28 mouse cellular contexts compared by ENCODE assay signal in genomic region chr10:73931996-73932679, GRCm38 (mm10).
"Had no signal": no experiment of that assay in that cellular context is flagged by ENCODE, and none has a peak within 500 bp of the region (broad histone marks: within the 10 kb centered on the region; RNA-seq: fewer than 3 reads in every experiment).

No protein-coding gene starts in this region.

- H3K9me3 ChIP-seq: embryonic facial prominence, embryonic 10.5 days; embryonic facial prominence, embryonic 12.5 days; embryonic facial prominence, embryonic 13.5 days; embryonic facial prominence, embryonic 15.5 days; forebrain, embryonic 10.5 days; forebrain, embryonic 12.5 days; forebrain, embryonic 13.5 days; forebrain, embryonic 15.5 days had no signal

- H3K9ac ChIP-seq: embryonic facial prominence, embryonic 12.5 days; embryonic facial prominence, embryonic 13.5 days; embryonic facial prominence, embryonic 15.5 days; forebrain, embryonic 12.5 days; forebrain, embryonic 13.5 days; forebrain, embryonic 15.5 days; forebrain, postnatal 0 days had no signal

- H3K27ac ChIP-seq: embryonic facial prominence, embryonic 10.5 days; embryonic facial prominence, embryonic 12.5 days; embryonic facial prominence, embryonic 13.5 days; embryonic facial prominence, embryonic 15.5 days; forebrain, embryonic 10.5 days; forebrain, embryonic 12.5 days; forebrain, embryonic 13.5 days; forebrain, embryonic 15.5 days; gastrocnemius, adult 2 months had no signal

- H3K4me3 ChIP-seq: embryonic facial prominence, embryonic 10.5 days; embryonic facial prominence, embryonic 12.5 days; embryonic facial prominence, embryonic 13.5 days; embryonic facial prominence, embryonic 15.5 days; erythroblast, embryonic 14.5 days; forebrain, embryonic 10.5 days; forebrain, embryonic 12.5 days; forebrain, embryonic 13.5 days; forebrain, embryonic 15.5 days; gastrocnemius, adult 2 months had no signal

- H3K36me3 ChIP-seq: embryonic facial prominence, embryonic 10.5 days; embryonic facial prominence, embryonic 12.5 days; embryonic facial prominence, embryonic 13.5 days; embryonic facial prominence, embryonic 15.5 days; forebrain, embryonic 10.5 days; forebrain, embryonic 12.5 days; forebrain, embryonic 15.5 days had no signal

- DNase-seq: cerebellum, adult 18-20 months; cerebellum, adult 2 months; cerebellum, adult 8-10 months; cerebellum, adult 9-10 months; cerebellum, adult 9-11 months; cerebellum, postnatal 10 days; cerebellum, postnatal 14 days; cerebellum, postnatal 25 days; cerebellum, postnatal 36 days; embryo, embryonic 11 days; forebrain, postnatal 0 days; gastrocnemius, adult 2 months; gastrocnemius, postnatal 10 days; gastrocnemius, postnatal 14 days; gastrocnemius, postnatal 25 days; gastrocnemius, postnatal 36 days; heart, adult 11 months had no signal

- H3K4me2 ChIP-seq: embryonic facial prominence, embryonic 12.5 days; embryonic facial prominence, embryonic 13.5 days; embryonic facial prominence, embryonic 15.5 days; forebrain, embryonic 12.5 days; forebrain, embryonic 13.5 days; forebrain, embryonic 15.5 days had no signal

- ATAC-seq: forebrain, embryonic 14.5 days; forebrain, embryonic 16.5 days; forebrain, postnatal 0 days had no signal

- H3K4me1 ChIP-seq: embryonic facial prominence, embryonic 10.5 days; embryonic facial prominence, embryonic 12.5 days; embryonic facial prominence, embryonic 13.5 days; embryonic facial prominence, embryonic 15.5 days; forebrain, embryonic 10.5 days; forebrain, embryonic 12.5 days; forebrain, embryonic 13.5 days had no signal

- H3K27me3 ChIP-seq: embryonic facial prominence, embryonic 12.5 days; embryonic facial prominence, embryonic 13.5 days; embryonic facial prominence, embryonic 15.5 days; forebrain, embryonic 12.5 days; forebrain, embryonic 13.5 days; forebrain, embryonic 15.5 days had no signal
